Mouse (Mus musculus): ENCODE data around the gene Efcab12.

Gene Efcab12

DNA sequence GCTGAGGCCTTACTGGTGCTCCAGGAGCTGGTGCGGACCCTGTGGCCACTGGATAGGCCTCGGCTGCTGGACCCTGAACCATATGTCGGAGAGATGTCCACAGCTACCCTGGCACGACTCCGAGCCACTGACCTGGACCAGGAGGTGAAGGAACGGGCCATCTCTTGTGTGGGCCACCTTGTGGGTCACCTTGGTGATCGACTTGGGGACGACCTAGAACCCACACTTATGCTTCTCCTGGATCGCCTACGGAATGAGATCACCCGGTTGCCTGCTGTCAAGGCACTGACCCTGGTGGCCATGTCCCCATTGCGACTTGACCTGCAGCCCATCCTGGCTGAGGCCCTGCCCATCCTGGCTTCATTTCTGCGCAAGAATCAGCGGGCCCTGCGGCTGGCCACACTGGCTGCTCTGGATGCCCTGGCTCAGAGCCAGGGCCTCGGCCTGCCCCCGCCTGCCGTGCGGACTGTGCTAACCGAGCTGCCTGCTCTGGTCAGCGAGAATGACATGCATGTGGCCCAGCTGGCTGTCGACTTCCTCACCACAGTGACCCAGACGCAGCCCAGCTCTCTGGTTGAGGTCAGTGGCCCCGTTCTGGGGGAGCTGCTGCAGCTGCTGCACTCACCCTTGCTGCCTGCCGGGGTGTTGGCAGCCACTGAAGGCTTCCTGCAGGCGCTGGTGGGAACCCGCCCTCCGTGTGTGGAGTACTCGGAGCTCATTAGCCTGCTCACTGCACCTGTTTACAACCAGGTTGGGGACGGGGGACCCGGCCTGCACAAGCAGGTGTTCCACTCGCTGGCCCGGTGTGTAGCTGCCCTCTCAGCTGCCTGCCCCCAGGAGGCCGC, 46.1 kb downstream of the Efcab12 start:
- no peak for DNase-seq (ENCODE audit: low spot score)

GRCm38 (mm10) chr6:115791016-115791415, 47.2 kb downstream of the Efcab12 start:
- DNase-seq (ENCODE audit: low spot score), result no peak

GRCm38 (mm10) chr6:115782781-115783180, 55.4 kb downstream of the Efcab12 start:
- DNase-seq (ENCODE audit: low spot score), result no peak

- DNase-seq (ENCODE audit: low spot score), result no peak
Observed at GRCm38 (mm10) chr6:115776363-115776762, 61.8 kb downstream of the Efcab12 start.

- no peak for DNase-seq (ENCODE audit: low spot score)
Observed at GRCm38 (mm10) chr6:115775838-115776237, 62.4 kb downstream of the Efcab12 start.

GRCm38 (mm10) chr6:115774501-115774921, 63.7 kb downstream of the Efcab12 start, which contains the start of gene Cand2:
Cand2 (plus strand) TSS chr6:115774538.
- no peak for DNase-seq (ENCODE audit: low spot score)

GRCm38 (mm10) chr6:115773966-115774413, 64.2 kb downstream of the Efcab12 start:
- DNase-seq (ENCODE audit: low spot score), result no peak

GRCm38 (mm10) chr6:115772604-115773003, 65.6 kb downstream of the Efcab12 start:
- no peak for DNase-seq (ENCODE audit: low spot score)

DNA sequence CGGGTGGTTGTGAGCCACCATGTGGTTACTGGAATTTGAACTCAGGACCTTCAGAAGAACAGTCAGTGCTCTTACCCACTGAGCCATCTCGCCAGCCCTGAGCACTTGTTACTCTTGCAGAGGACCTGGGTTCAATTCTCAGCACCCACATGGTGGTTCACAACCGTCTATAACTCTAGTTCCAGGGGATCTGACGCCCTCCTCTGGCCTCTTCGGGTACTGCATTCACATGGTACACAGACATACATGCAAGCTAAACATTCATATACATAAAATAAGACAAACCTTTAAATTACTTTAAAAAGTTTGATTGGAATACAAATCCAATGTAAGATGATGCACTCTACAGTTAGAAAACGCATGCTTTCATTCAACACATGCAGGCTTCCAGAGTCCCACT, 66.0 kb downstream of the Efcab12 start:
- DNase-seq (ENCODE audit: low spot score), result no peak

DNA sequence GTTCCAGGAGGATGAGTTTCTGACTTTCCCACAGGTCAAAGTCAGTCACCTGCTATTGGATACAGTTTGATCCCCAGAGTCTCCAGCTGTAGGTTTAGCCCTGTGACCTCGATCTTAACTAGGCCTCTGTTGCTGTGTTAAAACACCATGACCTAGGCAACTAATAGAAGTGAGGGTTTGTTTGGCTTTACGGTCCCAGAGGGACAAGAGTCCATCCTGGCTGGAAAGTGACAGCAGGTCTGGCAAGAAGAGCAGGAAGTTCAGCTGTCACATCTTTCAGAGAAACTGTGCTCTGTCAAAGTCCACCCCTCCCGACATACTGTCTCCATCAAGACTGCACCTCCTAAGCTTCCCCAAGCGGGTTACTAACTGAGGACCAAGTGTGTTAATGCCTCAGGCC, 67.4 kb downstream of the Efcab12 start:
- no peak for DNase-seq (ENCODE audit: low spot score)

- DNase-seq (ENCODE audit: low spot score), result no peak
Observed at GRCm38 (mm10) chr6:115770059-115770670, 68.0 kb downstream of the Efcab12 start.

GRCm38 (mm10) chr6:115768207-115768606, 70.0 kb downstream of the Efcab12 start:
- DNase-seq (ENCODE audit: low spot score), result no peak

DNA sequence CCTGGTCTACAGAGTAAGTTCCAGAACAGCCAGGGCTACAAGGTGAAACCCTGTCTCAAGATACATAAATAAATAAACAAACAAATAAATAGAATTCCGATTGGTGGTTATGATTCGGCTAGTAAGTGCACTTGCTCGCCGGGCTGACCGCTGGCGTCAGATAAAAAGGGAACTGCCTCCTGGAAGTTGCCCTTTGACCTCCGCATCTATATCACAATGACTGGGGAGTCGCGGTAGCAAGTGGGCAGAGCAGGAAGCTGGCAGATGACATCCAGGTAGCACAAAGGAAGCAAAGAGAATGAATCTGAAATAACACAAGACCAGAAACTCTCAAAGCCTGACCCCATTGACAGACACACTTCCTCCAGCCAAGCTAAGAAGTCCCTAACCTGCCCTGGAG, 70.9 kb downstream of the Efcab12 start:
- no peak for DNase-seq (ENCODE audit: low spot score)

- no peak for DNase-seq (ENCODE audit: low spot score)
Observed at GRCm38 (mm10) chr6:115764179-115764578, 74.0 kb downstream of the Efcab12 start.

DNA sequence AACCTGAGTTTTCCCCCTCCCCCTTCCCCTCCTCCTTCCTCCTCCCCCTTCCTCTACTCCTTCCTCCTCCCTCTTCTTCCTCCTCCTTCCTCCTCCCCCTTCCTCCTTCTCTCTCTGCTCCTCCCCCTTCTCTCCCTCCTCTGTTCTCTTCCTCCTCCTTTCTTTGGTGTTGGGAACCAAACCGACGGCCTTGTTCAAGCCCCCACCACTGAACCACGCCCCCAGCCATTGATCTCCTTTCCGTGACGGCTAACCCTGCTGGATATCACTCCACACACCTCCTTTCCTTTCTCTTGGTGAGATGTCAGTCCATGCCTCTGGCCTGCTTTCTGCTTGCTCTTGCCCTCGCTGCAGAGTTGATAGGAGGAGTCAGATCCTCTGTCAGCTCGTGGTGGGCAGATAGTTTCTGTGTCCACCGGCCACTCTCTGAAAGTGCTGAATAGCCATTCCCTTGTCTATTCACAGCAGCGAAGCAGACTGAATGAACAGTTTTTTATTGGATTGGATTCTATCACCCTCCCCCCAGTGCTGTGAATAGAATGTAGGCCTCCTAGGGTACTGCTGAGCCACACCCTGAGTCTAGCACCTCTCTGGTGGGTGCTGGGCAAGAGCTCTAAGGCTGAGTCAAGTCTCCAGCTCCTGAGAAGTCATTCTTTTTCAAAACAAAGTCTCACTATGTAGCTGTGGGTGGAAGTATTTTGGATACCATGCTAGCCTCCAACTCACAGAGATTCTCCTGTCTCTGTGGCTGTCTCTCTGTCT, 76.0 kb downstream of the Efcab12 start, which contains the start of gene Tmem40:
Tmem40 (minus strand) TSS at position 416 of the 762 bp plus-strand sequence.
- no peak for DNase-seq (ENCODE audit: low spot score)

GRCm38 (mm10) chr6:115760982-115761381, 77.2 kb downstream of the Efcab12 start:
- no peak for DNase-seq (ENCODE audit: low spot score)

All from urinary bladder, postnatal 10 days (tissue).